Mouse (Mus musculus) midbrain, embryonic 16.5 days (tissue): ENCODE measurements around the gene Atxn2l. TPM values are rescaled to one million over a fixed set of nuclear protein-coding genes. Genes with fewer than 3 reads are reported as not detected.

Experiments
- ATAC-seq: fragments of 200-750 bp; cut with Nextera tagmentation; 2 replicates; pipeline ENCODE4 v1.8.0; 2017; ENCODE audit warnings: moderate TSS enrichment
- H3K27ac ChIP-seq: fragments of 300-500 bp; sonication (generic); 2 replicates; pipeline ENCODE4 v1.5.1; 2014; ENCODE audit warnings: mild to moderate bottlenecking, low read length, mixed read lengths
- H3K27me3 ChIP-seq: fragments of 300-500 bp; sonication (generic); 2 replicates; pipeline ENCODE4 v1.6.1; 2014; ENCODE audit warnings: low read depth, low read length, mixed read lengths; ENCODE audit not compliant: control insufficient read depth, insufficient read depth
- H3K36me3 ChIP-seq: fragments of 300-500 bp; sonication (generic); 2 replicates; pipeline ENCODE4 v1.6.1; 2014; ENCODE audit warnings: mild to moderate bottlenecking, low read length, moderate library complexity, mixed read lengths; ENCODE audit not compliant: control insufficient read depth, insufficient read depth
- H3K4me1 ChIP-seq: fragments of 300-500 bp; sonication (generic); 2 replicates; pipeline ENCODE4 v1.6.1; 2014; ENCODE audit warnings: mild to moderate bottlenecking, low read length, mixed read lengths; ENCODE audit not compliant: control insufficient read depth, insufficient read depth
- H3K4me2 ChIP-seq: fragments of 300-500 bp; sonication (generic); 2 replicates; pipeline ENCODE4 v1.6.1; 2014; ENCODE audit warnings: mild to moderate bottlenecking, low read length, mixed read lengths
- H3K4me3 ChIP-seq: fragments of 300-500 bp; sonication (generic); 2 replicates; pipeline ENCODE4 v1.5.1; 2014; ENCODE audit warnings: low read depth, mild to moderate bottlenecking, low read length, moderate library complexity, mixed read lengths
- H3K9ac ChIP-seq: fragments of 300-500 bp; sonication (generic); 2 replicates; pipeline ENCODE4 v1.6.1; 2014; ENCODE audit warnings: low read depth, low read length, mixed read lengths
- H3K9me3 ChIP-seq: fragments of 300-500 bp; sonication (generic); replicated peaks from 2 replicates; pipeline ENCODE4 v1.6.1; 2014; ENCODE audit warnings: mild to moderate bottlenecking, low read length, mixed read lengths; ENCODE audit not compliant: control insufficient read depth, poor library complexity, severe bottlenecking
- WGBS: fragments of 180-500 bp; shearing (Covaris S2); extraction: QIAGEN DNeasy Blood & Tissue Kit; methylation state at CpG from one replicate; pipeline ENCODE4 v1.1.7; 2014; 5-methylcytosine and 5-hydroxymethylcytosine counted together
- polyA plus RNA-seq: library from polyadenylated mRNA; unstranded; fragments of >200 nt; fragmentation: Nextera tagmentation; extraction: Ambion mirVana; gene quantifications from 2 replicates; pipeline ENCODE4 v1.2.1, GENCODE M21; 2015

Atxn2l gene
- polyA plus RNA-seq, 1 experiment from 2014 or later = 66.9 TPM

DNA sequence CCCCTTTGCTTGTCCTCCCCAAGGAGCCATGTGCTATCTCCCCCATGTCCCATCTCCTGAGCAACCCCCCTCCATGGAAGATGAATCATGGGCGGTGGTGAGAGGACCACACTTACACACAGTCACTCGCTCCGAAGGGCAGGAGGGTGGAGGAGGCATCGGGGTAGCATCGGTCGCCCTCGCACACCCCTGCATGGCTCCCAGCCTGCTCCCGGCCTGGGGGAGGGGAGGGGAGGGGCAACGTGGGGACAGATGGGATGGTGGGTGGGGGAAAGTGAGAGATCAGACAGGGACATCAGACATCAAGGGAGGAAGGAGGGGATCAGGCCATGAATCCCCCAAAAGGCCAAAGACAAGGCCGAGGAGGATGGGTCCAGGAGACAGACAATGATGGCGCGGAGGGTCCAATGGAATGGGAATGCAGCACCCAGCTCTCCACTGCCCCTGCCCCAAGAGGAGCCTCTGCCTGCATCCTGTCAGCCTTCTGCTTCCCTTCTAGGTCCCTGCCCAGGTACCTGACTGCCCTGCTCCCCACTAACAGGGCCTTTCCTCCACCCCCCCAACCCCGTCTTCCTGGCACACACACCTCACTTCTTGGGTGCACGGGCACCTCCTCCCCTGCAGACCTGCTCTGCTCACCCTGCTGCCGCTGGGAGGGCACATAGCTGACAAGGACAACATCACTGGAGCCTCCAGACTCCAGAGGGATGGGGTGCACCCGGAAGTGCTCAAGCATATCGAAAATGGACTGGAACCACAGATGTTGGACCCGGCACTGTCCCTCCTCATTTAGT, 35.2 kb downstream of the Atxn2l start:
- H3K4me2 ChIP-seq = no peak overlapping the region
- H3K4me1 ChIP-seq = no peaks in the 10 kb centered on the region; the same call in 1 of the 2 replicates
- no peak overlapping the region for H3K4me3 ChIP-seq
- no peaks in the 10 kb centered on the region for H3K9me3 ChIP-seq
- ATAC-seq = no peak
- no peak overlapping the region for H3K9ac ChIP-seq
- H3K36me3 ChIP-seq = peaks cover 45% of the 10 kb centered on the region
- WGBS = 92% methylated on average over 18 of the region's 18 CpGs
- no peak overlapping the region for H3K27ac ChIP-seq
- H3K27me3 ChIP-seq = no peaks in the 10 kb centered on the region

- H3K27me3 ChIP-seq = no peaks in the 10 kb centered on the region
- H3K36me3 ChIP-seq = peaks cover 39% of the 10 kb centered on the region
- H3K9ac ChIP-seq = no peak overlapping the region
- no peak overlapping the region for H3K4me2 ChIP-seq
- WGBS = 68% methylated on average over 5 of the region's 5 CpGs
- ATAC-seq = no peak
- H3K4me1 ChIP-seq = no peaks in the 10 kb centered on the region
- no peaks in the 10 kb centered on the region for H3K9me3 ChIP-seq
- H3K4me3 ChIP-seq = no peak overlapping the region
- H3K27ac ChIP-seq = no peak overlapping the region
Measured at GRCm38 (mm10) chr7:126467271-126467670, 36.0 kb downstream of the Atxn2l start.

- Histone ChIP-seq H3K9me3 (no peaks in the 10 kb centered on the region), H3K4me3 (no peak overlapping the region), H3K4me1 (no peaks in the 10 kb centered on the region), H3K27ac (no peak overlapping the region), H3K36me3 (peaks cover 35% of the 10 kb centered on the region), H3K4me2 (no peak overlapping the region), H3K27me3 (no peaks in the 10 kb centered on the region), H3K9ac (no peak overlapping the region)
- no peak for ATAC-seq
- WGBS = 96% methylated on average over 5 of the region's 5 CpGs
Measured at GRCm38 (mm10) chr7:126466707-126467106, 36.5 kb downstream of the Atxn2l start.

GRCm38 (mm10) chr7:126466116-126466515, 37.1 kb downstream of the Atxn2l start:
- Histone ChIP-seq H3K27me3 (no peaks in the 10 kb centered on the region), H3K9ac (no peak overlapping the region), H3K4me1 (no peaks in the 10 kb centered on the region), H3K4me2 (no peak overlapping the region), H3K36me3 (peaks cover 32% of the 10 kb centered on the region), H3K27ac (no peak overlapping the region), H3K9me3 (no peaks in the 10 kb centered on the region), H3K4me3 (no peak overlapping the region)
- ATAC-seq = no peak
- 84% methylated on average over 9 of the region's 9 CpGs for WGBS

DNA sequence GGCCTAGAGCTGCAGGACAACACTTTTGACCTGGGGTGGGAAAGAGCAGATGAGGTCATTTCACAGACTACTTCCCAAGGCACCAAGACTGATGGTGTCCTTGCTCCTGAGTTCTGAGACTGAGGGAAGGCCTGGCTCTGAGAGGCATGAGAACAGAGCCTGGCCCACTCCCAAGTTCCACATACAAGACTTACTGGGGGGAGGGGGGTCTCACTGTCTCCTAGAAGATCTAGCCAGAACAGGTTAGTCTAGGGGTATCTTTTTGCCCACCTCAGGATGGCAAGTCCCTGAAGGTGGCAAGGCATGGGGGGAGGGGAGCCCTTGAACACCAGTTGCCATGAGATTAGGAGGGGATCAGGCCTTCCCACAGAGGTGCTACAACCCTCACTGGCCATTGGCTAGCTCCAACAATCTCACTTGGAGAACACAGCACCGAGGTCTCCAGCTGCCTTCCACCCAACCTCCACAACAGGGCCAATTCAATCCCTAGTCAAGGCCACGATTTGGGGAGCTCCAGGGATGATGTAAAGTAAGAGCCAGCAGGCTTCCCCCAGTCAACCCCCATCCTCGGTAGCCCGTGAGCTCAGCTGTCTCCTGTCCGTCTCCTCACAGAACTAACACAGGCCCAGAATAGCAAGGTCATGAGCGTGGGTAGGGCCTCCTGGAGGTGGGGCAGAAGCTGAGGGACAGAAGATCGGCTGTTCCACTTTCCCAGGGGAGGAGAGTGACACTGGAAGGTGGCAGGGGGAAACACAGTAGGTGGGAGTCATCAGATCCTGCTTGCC, 37.8 kb downstream of the Atxn2l start:
- H3K9me3 ChIP-seq = no peaks in the 10 kb centered on the region
- H3K9ac ChIP-seq = no peak overlapping the region
- no peaks in the 10 kb centered on the region for H3K4me1 ChIP-seq
- peaks cover 28% of the 10 kb centered on the region for H3K36me3 ChIP-seq
- ATAC-seq = no peak
- 63% methylated on average over 7 of the region's 7 CpGs for whole genome bisulfite sequencing
- H3K4me3 ChIP-seq = no peak overlapping the region
- H3K4me2 ChIP-seq = no peak overlapping the region
- no peak overlapping the region for H3K27ac ChIP-seq
- H3K27me3 ChIP-seq = no peaks in the 10 kb centered on the region

DNA sequence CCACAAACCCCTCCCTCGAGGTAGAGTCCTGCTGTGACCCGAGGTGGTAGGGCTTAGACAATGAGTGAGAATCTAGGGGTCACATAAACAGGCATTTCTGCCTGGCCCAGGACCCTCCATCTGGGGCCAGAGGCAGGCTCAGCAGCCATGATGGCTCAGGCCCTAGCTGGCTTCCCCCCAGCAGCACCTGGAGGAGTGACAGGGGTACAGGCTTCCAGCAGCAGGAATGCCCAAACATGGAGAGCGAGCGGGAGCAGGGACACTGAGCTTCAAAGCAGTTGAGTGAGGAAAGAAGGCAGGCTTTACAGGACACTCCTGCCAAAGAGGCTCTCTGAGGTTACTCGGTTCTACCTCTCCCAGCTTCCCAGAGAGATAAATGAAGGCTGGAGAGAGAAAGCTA, 38.4 kb downstream of the Atxn2l start:
- Histone ChIP-seq H3K27me3 (no peaks in the 10 kb centered on the region), H3K36me3 (peaks cover 28% of the 10 kb centered on the region), H3K4me1 (no peaks in the 10 kb centered on the region), H3K4me2 (no peak overlapping the region), H3K27ac (no peak overlapping the region), H3K9ac (no peak overlapping the region), H3K4me3 (no peak overlapping the region), H3K9me3 (no peaks in the 10 kb centered on the region)
- no peak for ATAC-seq
- WGBS = 50% methylated on average over 5 of the region's 5 CpGs

DNA sequence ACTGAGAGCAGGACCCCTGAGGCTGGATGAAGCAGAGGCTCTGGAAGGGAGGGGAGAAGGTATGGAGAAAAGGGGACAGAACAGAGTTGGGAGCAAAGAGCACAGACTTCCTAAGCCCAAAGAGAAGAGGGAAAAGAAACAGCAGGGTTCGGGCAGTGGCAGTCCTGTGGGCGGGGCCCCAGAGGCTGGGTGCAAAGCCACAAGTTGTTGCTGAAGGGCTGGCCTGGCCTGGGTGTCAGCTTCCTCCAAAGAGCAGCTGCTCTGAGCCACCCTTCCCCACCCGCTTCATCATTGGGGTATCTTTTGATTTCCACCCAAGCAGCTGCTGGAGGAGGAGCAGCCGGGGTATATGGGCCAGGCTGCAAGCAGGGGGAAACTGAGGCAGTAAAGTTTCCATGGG, 39.1 kb downstream of the Atxn2l start:
- H3K4me1 ChIP-seq = no peaks in the 10 kb centered on the region
- ATAC-seq = no peak
- no peaks in the 10 kb centered on the region for H3K9me3 ChIP-seq
- H3K27ac ChIP-seq = no peak overlapping the region
- no peak overlapping the region for H3K4me2 ChIP-seq
- no peak overlapping the region for H3K4me3 ChIP-seq
- WGBS = 69% methylated on average over 4 of the region's 4 CpGs
- no peaks in the 10 kb centered on the region for H3K27me3 ChIP-seq
- peaks cover 25% of the 10 kb centered on the region for H3K36me3 ChIP-seq
- H3K9ac ChIP-seq = no peak overlapping the region

- Histone ChIP-seq H3K36me3 (peaks cover 20% of the 10 kb centered on the region), H3K27ac (no peak overlapping the region), H3K27me3 (no peaks in the 10 kb centered on the region), H3K4me3 (no peak overlapping the region), H3K4me2 (no peak overlapping the region), H3K9ac (no peak overlapping the region), H3K9me3 (no peaks in the 10 kb centered on the region), H3K4me1 (no peaks in the 10 kb centered on the region)
- 62% methylated on average over 4 of the region's 4 CpGs for WGBS
- no peak for ATAC-seq
Measured at GRCm38 (mm10) chr7:126463547-126463946, 39.7 kb downstream of the Atxn2l start.

DNA sequence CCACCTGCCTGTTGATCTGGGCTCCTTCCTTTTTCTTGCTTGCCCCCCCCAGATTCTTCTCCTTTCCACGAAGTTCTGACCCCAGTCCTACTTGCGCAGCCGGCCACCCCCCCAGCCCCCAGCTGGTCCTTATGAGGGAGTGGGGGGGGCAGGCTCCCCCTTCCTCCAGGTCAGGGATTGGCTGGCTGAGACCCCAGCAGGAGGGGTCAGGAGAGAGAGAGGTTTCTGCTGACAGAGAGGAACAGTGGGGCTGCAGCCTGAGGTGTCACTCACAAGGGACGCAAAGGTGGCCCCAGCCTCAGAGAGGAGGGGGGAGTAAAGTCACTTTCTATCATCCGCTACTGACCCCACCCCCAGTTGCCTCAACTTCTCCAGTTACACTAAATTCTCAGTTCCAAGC, 40.2 kb downstream of the Atxn2l start, which contains the start of gene Atp2a1:
Atp2a1 (minus strand) TSS at position 105 of the 400 bp plus-strand sequence.
- H3K27ac ChIP-seq = no peak within 1 kb of the TSS
- 46% methylated on average over 5 of the region's 5 CpGs for WGBS
- peaks cover 16% of the 10 kb centered on the region for H3K36me3 ChIP-seq
- H3K4me1 ChIP-seq = no peaks in the 10 kb centered on the region
- H3K9ac ChIP-seq = peak within 1 kb of the TSS; percentile 24; the same call in 1 of the 2 replicates
- H3K9me3 ChIP-seq = no peaks in the 10 kb centered on the region
- H3K4me2 ChIP-seq = no peak within 1 kb of the TSS
- no peaks in the 10 kb centered on the region for H3K27me3 ChIP-seq
- no peak within 1 kb of the TSS for H3K4me3 ChIP-seq
- no peak for ATAC-seq
